Mouse (Mus musculus): Measurements from ENCODE around the gene Lingo4. TPM values are rescaled to one million over a fixed set of nuclear protein-coding genes. Genes with fewer than 3 reads are reported as not detected.
A peak's percentile ranks its signal among the peaks of the same experiment; 100 is the strongest.

Gene Lingo4
- polyA plus RNA-seq, 1 experiment from 2014 or later = 0.51 TPM

DNA sequence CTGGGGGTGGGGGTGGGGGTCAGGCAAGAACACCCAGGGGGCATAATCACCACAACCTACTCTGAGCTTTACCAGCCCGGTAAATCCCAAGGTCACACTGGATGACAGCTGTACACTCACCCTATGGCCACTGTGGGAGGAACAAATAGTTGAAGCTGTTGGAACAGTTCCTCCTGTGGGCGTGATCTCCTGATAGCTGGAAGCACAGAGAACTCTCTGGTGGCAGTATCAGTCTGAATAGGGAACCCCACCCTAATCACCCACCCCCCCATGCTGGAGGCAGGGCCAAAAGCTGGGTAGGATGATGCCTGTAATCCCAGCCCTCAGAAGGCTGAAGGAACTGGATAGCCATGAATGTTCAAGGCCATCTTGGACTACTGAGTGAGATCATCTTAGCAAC lies 28.6 kb upstream of the Lingo4 start:
- H3K4me1 ChIP-seq (ENCODE audit: control insufficient read depth, insufficient read depth, low read length) = peaks cover 7% of the 10 kb centered on the region; the same call in 1 of the 2 replicates
- H3K27ac ChIP-seq (ENCODE audit: low read length) = no peak overlapping the region
- H3K27me3 ChIP-seq (ENCODE audit: control insufficient read depth, insufficient read depth, low read length) = no peaks in the 10 kb centered on the region
- no peaks in the 10 kb centered on the region for H3K9me3 ChIP-seq (ENCODE audit: control insufficient read depth, low read depth, low read length)
- H3K36me3 ChIP-seq (ENCODE audit: control insufficient read depth, insufficient read depth, low read length) = no peaks in the 10 kb centered on the region
- H3K4me3 ChIP-seq (ENCODE audit: low read depth, low read length) = no peak overlapping the region
- ATAC-seq (ENCODE audit: insufficient number of reproducible peaks, insufficient read depth, low FRiP score, low read depth) = no peak
- H3K9ac ChIP-seq (replicated peaks; ENCODE audit: low read depth, low read length) = no peak overlapping the region
- 67% methylated on average over 2 of the region's 2 CpGs for WGBS
- H3K4me2 ChIP-seq (replicated peaks; ENCODE audit: low read depth, low read length) = no peak overlapping the region

- under 1% methylated on average over 11 of the region's 11 CpGs for WGBS
- peak; percentile 38 for ATAC-seq (ENCODE audit: insufficient number of reproducible peaks, insufficient read depth, low FRiP score, low read depth)
- no peaks in the 10 kb centered on the region for H3K9me3 ChIP-seq (ENCODE audit: control insufficient read depth, low read depth, low read length)
- no peaks in the 10 kb centered on the region for H3K27me3 ChIP-seq (ENCODE audit: control insufficient read depth, insufficient read depth, low read length)
- H3K27ac ChIP-seq (ENCODE audit: low read length) = no peak overlapping the region
- H3K36me3 ChIP-seq (ENCODE audit: control insufficient read depth, insufficient read depth, low read length) = no peaks in the 10 kb centered on the region
- H3K4me3 ChIP-seq (ENCODE audit: low read depth, low read length) = no peak overlapping the region
- peak overlapping the region; percentile 21; the same call in 1 of the 2 replicates for H3K4me2 ChIP-seq (replicated peaks; ENCODE audit: low read depth, low read length)
- peaks cover 7% of the 10 kb centered on the region; the same call in 1 of the 2 replicates for H3K4me1 ChIP-seq (ENCODE audit: control insufficient read depth, insufficient read depth, low read length)
- no peak overlapping the region for H3K9ac ChIP-seq (replicated peaks; ENCODE audit: low read depth, low read length)
Measured at GRCm38 (mm10) chr3:94371637-94372036, 26.7 kb upstream of the Lingo4 start.

- Histone ChIP-seq H3K9ac (replicated peaks; ENCODE audit: low read depth, low read length) (no peak overlapping the region), H3K9me3 (ENCODE audit: control insufficient read depth, low read depth, low read length) (no peaks in the 10 kb centered on the region), H3K4me2 (replicated peaks; ENCODE audit: low read depth, low read length) (peak overlapping the region; percentile 21; the same call in 1 of the 2 replicates), H3K36me3 (ENCODE audit: control insufficient read depth, insufficient read depth, low read length) (no peaks in the 10 kb centered on the region), H3K27me3 (ENCODE audit: control insufficient read depth, insufficient read depth, low read length) (no peaks in the 10 kb centered on the region), H3K4me1 (ENCODE audit: control insufficient read depth, insufficient read depth, low read length) (peaks cover 7% of the 10 kb centered on the region; the same call in 1 of the 2 replicates), H3K27ac (ENCODE audit: low read length) (no peak overlapping the region), H3K4me3 (ENCODE audit: low read depth, low read length) (no peak overlapping the region)
- ATAC-seq (ENCODE audit: insufficient number of reproducible peaks, insufficient read depth, low FRiP score, low read depth) = peak; percentile 5
- WGBS = 0% methylated on average over 1 of the region's 3 CpGs
Measured at GRCm38 (mm10) chr3:94372038-94372437, 26.3 kb upstream of the Lingo4 start.

DNA sequence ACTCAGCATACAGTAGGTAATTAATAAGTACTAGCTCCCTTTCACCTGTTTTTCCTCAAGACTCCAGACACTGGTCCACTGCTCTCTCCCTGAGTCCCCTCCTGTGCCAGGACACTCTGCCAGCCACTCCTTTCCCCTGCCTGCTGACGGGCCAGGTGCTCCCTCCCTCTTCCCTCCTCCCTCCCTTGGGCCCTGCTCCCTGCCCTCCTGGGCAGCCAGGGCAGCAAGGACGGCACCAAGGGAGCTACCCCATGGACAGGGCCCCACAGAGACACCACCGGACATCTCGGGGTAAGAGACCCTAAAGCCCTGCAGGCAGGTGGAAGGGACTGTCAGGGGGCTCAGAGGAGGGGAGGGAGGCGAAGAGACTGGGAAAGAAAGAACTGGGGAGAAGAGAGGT lies 25.7 kb upstream of the Lingo4 start, which contains the start of gene Rorc:
Gene Rorc (plus strand): TSS at position 154 of the 400 bp plus-strand sequence.
- peak within 1 kb of the TSS; percentile 17; the same call in 1 of the 2 replicates for H3K4me3 ChIP-seq (ENCODE audit: low read depth, low read length)
- H3K36me3 ChIP-seq (ENCODE audit: control insufficient read depth, insufficient read depth, low read length) = no peaks in the 10 kb centered on the region
- no peaks in the 10 kb centered on the region for H3K27me3 ChIP-seq (ENCODE audit: control insufficient read depth, insufficient read depth, low read length)
- H3K9ac ChIP-seq (replicated peaks; ENCODE audit: low read depth, low read length) = no peak within 1 kb of the TSS
- WGBS = 28% methylated on average over 5 of the region's 5 CpGs
- H3K27ac ChIP-seq (ENCODE audit: low read length) = peak within 1 kb of the TSS; percentile 22; the same call in 1 of the 2 replicates
- H3K9me3 ChIP-seq (ENCODE audit: control insufficient read depth, low read depth, low read length) = no peaks in the 10 kb centered on the region
- H3K4me1 ChIP-seq (ENCODE audit: control insufficient read depth, insufficient read depth, low read length) = peaks cover 7% of the 10 kb centered on the region; the same call in 1 of the 2 replicates
- H3K4me2 ChIP-seq (replicated peaks; ENCODE audit: low read depth, low read length) = peak within 1 kb of the TSS; percentile 35
- ATAC-seq (ENCODE audit: insufficient number of reproducible peaks, insufficient read depth, low FRiP score, low read depth) = no peak

DNA sequence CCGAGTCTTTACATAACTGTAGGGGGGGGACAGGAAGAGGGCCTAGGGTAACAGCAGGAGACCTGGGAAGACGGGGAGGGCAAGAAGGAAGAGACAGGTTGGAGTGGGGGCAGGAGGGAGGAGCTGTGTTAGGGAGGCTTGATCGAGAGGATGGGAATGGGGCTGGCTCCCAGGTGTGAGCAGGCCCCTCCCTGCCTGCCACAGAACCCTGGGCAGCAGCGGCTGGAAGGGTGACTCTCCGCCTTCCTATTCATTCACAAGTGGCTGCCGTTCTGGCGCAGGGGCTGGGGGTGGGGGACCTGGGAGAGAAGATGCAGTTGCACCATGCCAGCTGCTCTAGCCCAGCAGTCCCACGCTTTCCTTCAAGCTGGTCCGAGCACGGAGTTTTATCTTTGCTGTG lies 25.2 kb upstream of the Lingo4 start:
- Histone ChIP-seq H3K9me3 (ENCODE audit: control insufficient read depth, low read depth, low read length) (no peaks in the 10 kb centered on the region), H3K4me3 (ENCODE audit: low read depth, low read length) (peak overlapping the region; percentile 14; the same call in 1 of the 2 replicates), H3K27me3 (ENCODE audit: control insufficient read depth, insufficient read depth, low read length) (no peaks in the 10 kb centered on the region), H3K4me1 (ENCODE audit: control insufficient read depth, insufficient read depth, low read length) (peaks cover 7% of the 10 kb centered on the region; the same call in 1 of the 2 replicates), H3K9ac (replicated peaks; ENCODE audit: low read depth, low read length) (no peak overlapping the region), H3K36me3 (ENCODE audit: control insufficient read depth, insufficient read depth, low read length) (no peaks in the 10 kb centered on the region), H3K27ac (ENCODE audit: low read length) (peak overlapping the region; percentile 22; the same call in 1 of the 2 replicates), H3K4me2 (replicated peaks; ENCODE audit: low read depth, low read length) (peak overlapping the region; percentile 35)
- ATAC-seq (ENCODE audit: insufficient number of reproducible peaks, insufficient read depth, low FRiP score, low read depth) = peak; percentile 39; the same call in 1 of the 2 replicates
- 6% methylated on average over 10 of the region's 10 CpGs for WGBS

DNA sequence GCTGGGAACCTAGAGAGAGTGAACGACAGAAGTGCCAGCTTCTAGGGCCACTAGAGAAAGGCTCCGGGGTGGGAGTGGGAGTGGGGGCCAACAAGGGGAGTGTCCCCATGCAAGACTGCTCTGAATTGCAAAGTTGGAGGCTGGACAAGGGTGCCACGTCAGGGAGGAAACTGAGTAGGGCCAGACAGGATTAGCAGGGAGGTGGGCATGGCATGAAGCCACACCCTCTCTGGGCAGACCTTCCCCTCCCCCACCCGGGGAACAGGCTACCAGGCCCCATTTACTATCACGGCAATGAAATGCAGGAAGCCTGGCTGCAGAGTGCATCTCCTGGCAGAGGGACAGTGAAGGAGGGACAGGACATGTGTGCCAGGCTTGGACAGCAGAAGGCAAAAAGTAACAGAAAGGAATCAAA lies 24.7 kb upstream of the Lingo4 start:
- H3K9ac ChIP-seq (replicated peaks; ENCODE audit: low read depth, low read length) = no peak overlapping the region
- WGBS = 1% methylated on average over 5 of the region's 5 CpGs
- ATAC-seq (ENCODE audit: insufficient number of reproducible peaks, insufficient read depth, low FRiP score, low read depth) = peak; percentile 55
- H3K4me2 ChIP-seq (replicated peaks; ENCODE audit: low read depth, low read length) = peak overlapping the region; percentile 35
- H3K27me3 ChIP-seq (ENCODE audit: control insufficient read depth, insufficient read depth, low read length) = no peaks in the 10 kb centered on the region
- H3K4me1 ChIP-seq (ENCODE audit: control insufficient read depth, insufficient read depth, low read length) = peaks cover 7% of the 10 kb centered on the region; the same call in 1 of the 2 replicates
- no peak overlapping the region for H3K27ac ChIP-seq (ENCODE audit: low read length)
- H3K4me3 ChIP-seq (ENCODE audit: low read depth, low read length) = peak overlapping the region; percentile 14; the same call in 1 of the 2 replicates
- no peaks in the 10 kb centered on the region for H3K36me3 ChIP-seq (ENCODE audit: control insufficient read depth, insufficient read depth, low read length)
- no peaks in the 10 kb centered on the region for H3K9me3 ChIP-seq (ENCODE audit: control insufficient read depth, low read depth, low read length)

- H3K27me3 ChIP-seq (ENCODE audit: control insufficient read depth, insufficient read depth, low read length) = no peaks in the 10 kb centered on the region
- no peak overlapping the region for H3K27ac ChIP-seq (ENCODE audit: low read length)
- H3K4me1 ChIP-seq (ENCODE audit: control insufficient read depth, insufficient read depth, low read length) = peaks cover 7% of the 10 kb centered on the region; the same call in 1 of the 2 replicates
- H3K9me3 ChIP-seq (ENCODE audit: control insufficient read depth, low read depth, low read length) = no peaks in the 10 kb centered on the region
- no peak for ATAC-seq (ENCODE audit: insufficient number of reproducible peaks, insufficient read depth, low FRiP score, low read depth)
- no peak overlapping the region for H3K4me3 ChIP-seq (ENCODE audit: low read depth, low read length)
- H3K36me3 ChIP-seq (ENCODE audit: control insufficient read depth, insufficient read depth, low read length) = no peaks in the 10 kb centered on the region
- no peak overlapping the region for H3K9ac ChIP-seq (replicated peaks; ENCODE audit: low read depth, low read length)
- H3K4me2 ChIP-seq (replicated peaks; ENCODE audit: low read depth, low read length) = no peak overlapping the region
Measured at GRCm38 (mm10) chr3:94374636-94375035, 23.7 kb upstream of the Lingo4 start.

DNA sequence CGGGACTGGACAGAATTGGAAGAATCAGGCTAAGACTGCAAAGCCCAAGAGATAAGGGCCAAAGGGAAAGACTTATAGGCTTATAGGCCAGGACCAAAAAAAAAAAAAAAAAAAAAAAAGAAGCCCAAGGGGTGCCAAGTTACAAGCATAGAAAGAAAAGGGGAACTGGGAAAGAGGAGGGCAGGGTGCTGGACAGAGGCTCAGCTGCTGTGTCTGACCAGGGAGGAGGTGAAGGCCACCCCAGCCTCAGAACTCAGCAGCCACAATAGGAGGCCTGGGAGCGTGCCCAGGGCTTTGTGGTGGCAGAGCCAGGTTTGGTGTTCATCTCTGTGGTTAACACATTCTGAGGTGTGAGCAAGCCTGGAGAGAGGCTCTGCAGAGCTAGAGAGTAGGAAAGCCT lies 23.2 kb upstream of the Lingo4 start:
- Histone ChIP-seq H3K4me2 (replicated peaks; ENCODE audit: low read depth, low read length) (no peak overlapping the region), H3K27ac (ENCODE audit: low read length) (no peak overlapping the region), H3K4me3 (ENCODE audit: low read depth, low read length) (no peak overlapping the region), H3K4me1 (ENCODE audit: control insufficient read depth, insufficient read depth, low read length) (peaks cover 7% of the 10 kb centered on the region; the same call in 1 of the 2 replicates), H3K27me3 (ENCODE audit: control insufficient read depth, insufficient read depth, low read length) (no peaks in the 10 kb centered on the region), H3K36me3 (ENCODE audit: control insufficient read depth, insufficient read depth, low read length) (no peaks in the 10 kb centered on the region), H3K9me3 (ENCODE audit: control insufficient read depth, low read depth, low read length) (no peaks in the 10 kb centered on the region), H3K9ac (replicated peaks; ENCODE audit: low read depth, low read length) (no peak overlapping the region)
- no peak for ATAC-seq (ENCODE audit: insufficient number of reproducible peaks, insufficient read depth, low FRiP score, low read depth)
- 87% methylated on average over 2 of the region's 2 CpGs for WGBS

GRCm38 (mm10) chr3:94375861-94376260 lies 22.5 kb upstream of the Lingo4 start:
- Histone ChIP-seq H3K4me3 (ENCODE audit: low read depth, low read length) (no peak overlapping the region), H3K4me2 (replicated peaks; ENCODE audit: low read depth, low read length) (no peak overlapping the region), H3K9ac (replicated peaks; ENCODE audit: low read depth, low read length) (no peak overlapping the region), H3K4me1 (ENCODE audit: control insufficient read depth, insufficient read depth, low read length) (peaks cover 7% of the 10 kb centered on the region; the same call in 1 of the 2 replicates), H3K9me3 (ENCODE audit: control insufficient read depth, low read depth, low read length) (no peaks in the 10 kb centered on the region), H3K27ac (ENCODE audit: low read length) (no peak overlapping the region), H3K36me3 (ENCODE audit: control insufficient read depth, insufficient read depth, low read length) (no peaks in the 10 kb centered on the region), H3K27me3 (ENCODE audit: control insufficient read depth, insufficient read depth, low read length) (no peaks in the 10 kb centered on the region)
- no peak for ATAC-seq (ENCODE audit: insufficient number of reproducible peaks, insufficient read depth, low FRiP score, low read depth)
- WGBS = 52% methylated on average over 5 of the region's 5 CpGs

Data from stomach, embryonic 14.5 days (tissue).